Mouse (Mus musculus): ENCODE measurements at regions not wholly inside any gene's neighbourhood (a gene's known extent, or its start where the extent isn't known, plus 50 kb on each side); places are given as distances from the start of the nearest gene placed in this dataset.

DNA sequence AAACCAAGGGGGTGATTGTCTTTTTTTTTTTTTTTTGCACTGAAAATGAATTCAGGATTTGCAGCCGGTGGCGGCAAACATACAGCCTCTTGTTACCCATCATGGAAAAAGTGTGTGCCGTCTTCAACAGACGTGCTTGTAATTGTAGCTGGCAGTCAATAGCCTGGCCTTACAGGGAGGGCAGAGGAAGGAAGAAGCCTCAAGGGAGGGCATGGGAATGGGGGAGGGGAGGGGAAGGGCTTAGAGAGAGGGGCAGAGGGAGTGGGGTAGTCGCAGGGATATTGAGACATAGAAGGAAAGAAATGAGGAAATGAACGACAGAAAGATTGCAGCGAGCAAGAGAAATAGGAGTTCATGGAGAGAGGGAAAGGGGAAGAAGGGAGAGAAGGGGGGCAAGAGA, 137.4 kb upstream of the Zc3h12a start:
- no peak for DNase-seq

DNA sequence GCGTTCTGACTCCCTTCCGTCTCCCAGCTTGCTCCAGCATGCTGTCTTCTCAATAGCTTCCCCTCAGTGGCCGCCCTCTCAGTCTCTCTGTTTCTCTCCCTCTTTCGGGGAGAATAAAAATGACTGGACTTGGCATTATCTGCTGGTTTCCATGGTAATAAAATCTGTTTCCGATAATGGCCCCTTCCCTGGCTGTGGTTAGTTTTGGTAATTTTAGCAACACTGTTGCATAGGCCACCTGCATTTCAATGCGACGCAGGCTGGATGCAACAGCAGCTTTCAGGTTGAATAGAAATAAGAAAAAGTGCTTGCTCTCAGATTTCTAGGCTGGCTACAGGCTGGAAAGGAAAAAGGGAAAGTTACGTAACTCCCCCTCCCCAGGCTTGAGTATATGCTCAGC, 133.9 kb upstream of the Zc3h12a start:
- DNase-seq, result no peak

DNA sequence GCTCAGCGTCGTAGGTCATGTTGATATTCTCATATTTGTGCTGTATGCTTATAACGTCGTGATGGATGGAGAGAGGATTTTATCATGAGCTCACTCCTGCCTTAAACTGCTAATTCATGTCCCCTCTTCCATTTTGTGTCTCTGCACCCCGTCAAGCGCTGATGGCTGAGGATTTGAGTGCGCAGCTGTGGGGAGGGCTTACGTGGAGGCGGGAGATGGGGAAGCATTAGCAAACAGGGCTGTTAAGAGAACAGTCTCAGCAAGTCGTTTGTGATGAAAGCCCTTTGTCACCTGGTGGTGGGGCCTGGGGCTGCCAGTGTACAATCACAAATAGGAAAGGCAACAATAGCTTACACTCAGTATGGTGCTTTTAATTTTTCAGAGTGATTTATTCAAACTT, 131.7 kb upstream of the Zc3h12a start:
- DNase-seq, result no peak

DNA sequence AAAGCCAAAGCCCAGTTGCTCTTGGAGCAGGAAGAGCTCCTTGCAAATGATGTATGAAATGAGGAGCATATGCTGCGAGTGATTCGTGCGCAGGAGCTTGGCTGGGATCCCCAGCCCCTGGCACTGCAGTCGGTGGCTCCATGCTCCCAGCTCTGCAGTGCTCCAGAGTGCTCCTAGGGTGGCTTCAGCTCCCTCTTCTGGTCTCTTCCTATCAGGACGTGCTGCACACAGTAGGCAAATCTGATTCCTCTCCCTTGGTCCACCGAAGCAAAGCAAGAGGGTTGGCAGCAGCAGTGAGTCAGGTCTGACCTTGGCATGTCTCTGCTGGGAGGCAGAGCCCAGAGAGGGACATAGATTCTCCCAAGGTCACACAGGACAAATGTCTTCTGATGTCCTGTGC, 130.3 kb upstream of the Zc3h12a start:
- DNase-seq, result peak; percentile 61 to 79

DNA sequence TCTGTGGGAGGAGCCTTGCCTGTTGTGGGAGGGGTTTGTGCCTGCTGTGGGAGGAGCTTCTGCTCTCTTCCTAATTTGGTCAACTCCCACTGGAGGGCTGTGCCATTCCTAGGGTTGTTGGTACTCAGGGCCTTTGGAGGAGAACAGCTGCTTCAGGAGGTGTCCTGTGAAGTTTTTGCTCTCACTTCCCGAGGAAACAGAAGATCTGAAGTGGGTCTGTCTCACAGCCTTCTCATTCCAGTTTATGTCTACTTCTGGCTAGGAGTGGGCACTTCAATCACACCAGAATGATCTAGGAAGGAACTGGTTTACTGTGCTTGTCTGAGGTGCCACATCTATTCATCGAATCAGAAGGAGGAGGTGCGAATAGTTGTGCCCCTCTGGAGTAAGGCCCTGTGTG, 125.5 kb upstream of the Zc3h12a start:
- DNase-seq, result no peak

DNA sequence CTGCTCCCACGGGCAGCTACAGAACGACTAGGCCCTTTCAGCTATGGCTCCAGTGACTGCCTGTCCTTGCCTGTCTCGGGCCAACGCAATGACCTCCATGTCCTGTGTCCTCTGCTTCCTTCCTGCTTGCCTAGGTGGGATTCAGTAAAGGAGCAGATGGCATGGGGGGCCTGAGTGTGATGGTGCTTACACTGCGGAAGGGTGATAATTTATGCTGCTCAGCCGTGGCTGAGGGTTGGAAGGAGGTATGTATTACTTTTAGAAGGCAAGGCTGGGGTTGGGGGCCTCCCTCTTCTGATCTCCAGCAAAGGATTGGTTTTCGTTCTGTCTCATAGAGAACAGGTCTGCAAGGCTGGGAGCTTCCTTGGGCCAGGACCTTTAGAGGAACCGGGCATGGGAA, 124.6 kb upstream of the Zc3h12a start:
- DNase-seq, result no peak

- DNase-seq, result no peak
These were observed 121.4 kb upstream of the Zc3h12a start for GRCm38 (mm10) chr4:125249061-125249460.

- DNase-seq, result no peak
These were observed 118.5 kb upstream of the Zc3h12a start for GRCm38 (mm10) chr4:125246171-125246570.

DNA sequence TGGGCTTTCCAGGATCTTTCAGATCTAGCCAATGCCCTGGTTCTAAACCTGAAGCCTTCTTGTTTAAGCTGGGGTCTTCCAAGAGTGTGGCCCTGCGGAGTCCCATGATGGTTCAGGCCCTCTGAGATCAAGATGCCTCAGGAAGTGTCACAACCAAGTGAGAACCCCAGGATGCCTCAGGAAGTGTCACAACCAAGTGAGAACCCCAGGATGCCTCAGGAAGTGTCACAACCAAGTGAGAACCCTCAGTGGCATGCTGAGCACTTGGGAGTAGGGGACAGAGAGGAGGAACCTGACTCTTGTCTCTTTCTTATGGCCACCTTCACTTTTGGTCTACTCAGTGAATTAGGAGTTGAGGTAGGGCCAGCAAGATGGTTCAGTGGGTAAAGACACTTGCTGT, 114.9 kb upstream of the Zc3h12a start:
- DNase-seq, result no peak

GRCm38 (mm10) chr4:125241577-125242262, 114.1 kb upstream of the Zc3h12a start:
- no peak for DNase-seq

DNA sequence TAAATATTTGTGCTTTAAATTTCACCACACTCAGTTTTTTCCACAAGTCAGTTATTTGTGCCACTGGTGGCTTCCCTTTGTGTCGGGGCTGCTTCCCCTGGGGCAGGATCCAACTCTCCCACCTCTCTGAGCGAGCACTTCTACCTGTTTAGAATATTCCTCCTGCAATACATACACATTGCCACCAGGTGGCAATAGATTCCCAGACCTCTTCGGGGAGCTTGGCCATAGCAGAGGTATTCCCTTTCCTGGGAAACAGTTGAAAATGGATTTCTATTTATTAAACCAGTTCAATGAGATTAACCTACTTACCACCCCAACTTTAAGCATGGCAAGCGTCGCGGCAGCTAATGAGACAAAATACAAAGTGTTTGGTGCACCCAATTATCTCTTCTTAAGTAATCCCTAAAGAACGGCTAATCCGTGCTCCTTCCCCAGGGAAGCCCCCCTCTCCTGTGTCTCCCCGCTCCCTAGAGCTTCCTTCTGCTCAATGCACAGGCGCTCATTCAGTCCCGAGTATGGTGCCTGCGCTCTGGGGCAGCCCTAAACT, 104.1 kb upstream of the Zc3h12a start:
- peak; percentile 76 to 81 for DNase-seq

DNA sequence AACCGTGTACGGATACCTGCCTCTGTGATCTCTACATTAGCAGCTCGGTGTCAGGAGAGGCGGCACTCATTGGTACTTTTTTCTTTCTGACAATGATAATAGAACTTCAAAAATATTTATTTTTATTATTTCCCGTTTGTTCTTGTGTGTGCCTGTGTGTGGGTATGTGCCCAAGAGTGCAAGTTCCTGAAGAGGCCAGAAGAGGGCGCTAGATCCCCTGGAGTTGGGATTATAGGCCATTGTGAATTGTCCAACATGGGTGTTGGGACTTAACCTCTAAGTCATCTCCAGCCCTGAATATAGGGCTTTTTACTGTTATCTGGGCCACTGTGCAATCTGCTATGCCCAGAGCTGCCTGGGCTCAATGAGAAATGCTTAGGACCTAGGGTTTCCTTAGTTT, 99.6 kb upstream of the Zc3h12a start:
- DNase-seq, result no peak

- peak; percentile 78 to 81 for DNase-seq
These were observed 95.3 kb upstream of the Zc3h12a start for GRCm38 (mm10) chr4:125222922-125223321.

GRCm38 (mm10) chr4:125220314-125220713, 92.7 kb upstream of the Zc3h12a start:
- DNase-seq, result peak in 1 of 2 experiments; percentile 44

DNA sequence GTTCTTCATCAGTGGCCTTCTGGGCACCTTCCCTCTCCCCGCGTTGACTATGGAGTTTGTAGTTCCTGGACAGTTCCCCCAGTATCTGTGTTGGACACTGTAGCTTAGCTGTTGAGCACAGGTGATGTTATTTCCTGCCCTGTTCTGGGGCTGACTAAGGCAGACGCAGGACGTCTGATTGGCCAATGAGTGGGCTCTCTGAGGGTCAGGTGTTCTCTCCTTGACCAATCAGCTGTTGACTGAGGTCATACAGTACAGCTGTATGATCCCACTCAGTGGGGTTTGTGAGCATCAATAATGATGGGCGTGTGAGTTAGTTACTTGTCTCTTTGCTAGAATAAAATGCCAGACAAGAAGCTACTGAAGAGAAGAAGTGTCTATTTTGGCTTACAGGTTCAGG, 91.6 kb upstream of the Zc3h12a start:
- DNase-seq, result no peak

DNA sequence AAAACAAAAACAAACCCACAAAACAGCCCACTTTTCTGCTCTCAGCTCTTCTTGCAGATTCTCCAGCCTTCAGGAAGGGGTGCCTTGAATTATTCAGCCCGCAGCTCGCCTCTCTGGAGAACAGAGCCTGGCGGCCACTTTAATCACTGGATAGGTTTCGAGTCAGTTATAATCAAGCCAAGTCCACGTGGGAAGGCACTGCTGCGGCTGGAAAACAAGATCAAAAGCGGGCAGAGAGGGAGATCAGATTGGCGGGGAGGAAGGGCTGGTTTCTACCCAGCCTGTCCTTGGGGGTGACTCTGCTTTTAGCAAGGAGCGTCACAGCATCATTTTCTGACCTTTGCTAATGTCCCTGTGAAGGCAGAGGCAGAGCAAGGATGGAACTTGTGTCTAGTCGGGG, 86.7 kb upstream of the Zc3h12a start:
- DNase-seq, result no peak

GRCm38 (mm10) chr4:125212176-125212530, 84.5 kb upstream of the Zc3h12a start:
- DNase-seq, result no peak

DNA sequence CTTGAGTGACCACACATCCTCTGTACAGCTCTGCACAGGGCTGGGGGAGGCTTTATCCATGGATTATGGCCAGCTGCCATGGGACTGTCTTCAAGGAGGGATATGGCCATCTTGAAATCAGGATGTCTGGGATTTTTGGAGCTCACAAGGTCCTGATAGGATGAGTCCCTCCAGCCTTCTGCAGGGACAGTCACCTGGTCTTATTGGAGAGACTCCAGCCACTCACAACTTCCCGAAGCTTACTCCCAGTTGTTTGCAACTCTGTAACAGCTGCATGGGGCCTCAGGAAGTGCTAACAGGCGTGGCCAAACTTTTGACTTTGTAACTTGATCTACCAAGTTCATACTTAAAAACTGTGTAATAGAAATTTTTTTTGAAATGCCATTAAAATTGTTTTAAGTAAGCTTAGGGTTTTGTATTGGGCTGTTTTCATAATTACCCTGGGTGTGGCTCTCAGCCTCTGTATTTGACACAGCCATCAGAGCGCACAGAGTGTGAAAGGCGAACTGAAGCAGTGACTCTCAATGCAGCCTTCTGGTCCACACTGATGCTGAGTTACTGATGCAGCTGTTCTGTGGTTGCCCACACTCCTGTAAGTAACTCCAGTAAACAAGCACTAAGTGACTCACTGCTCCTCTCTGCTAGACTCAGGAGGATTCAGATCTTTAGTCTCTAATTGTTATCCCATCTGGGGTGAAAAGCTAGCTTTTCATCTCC, 84.0 kb upstream of the Zc3h12a start:
- DNase-seq, result no peak

DNA sequence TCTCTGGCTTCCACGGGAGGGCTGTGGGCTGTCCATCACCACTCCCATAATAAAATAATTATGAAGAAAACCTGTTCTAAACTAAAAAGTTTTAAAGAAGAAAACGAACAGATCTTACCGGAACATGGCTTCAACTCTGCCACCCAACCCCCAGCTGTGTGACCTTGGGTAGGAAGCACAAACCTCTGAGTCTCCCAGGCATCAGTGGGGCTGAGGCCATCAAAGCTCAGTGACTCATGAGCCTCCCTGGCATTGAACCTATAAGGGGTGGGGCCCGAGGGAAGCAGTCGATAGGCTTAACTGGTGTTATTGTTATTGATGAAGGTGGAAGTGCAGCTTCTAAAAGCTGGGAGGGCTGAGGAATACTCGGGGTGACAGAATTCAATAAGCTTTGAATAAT, 83.1 kb upstream of the Zc3h12a start:
- DNase-seq, result no peak

GRCm38 (mm10) chr4:125208136-125208915, 80.7 kb upstream of the Zc3h12a start:
- no peak for DNase-seq

DNA sequence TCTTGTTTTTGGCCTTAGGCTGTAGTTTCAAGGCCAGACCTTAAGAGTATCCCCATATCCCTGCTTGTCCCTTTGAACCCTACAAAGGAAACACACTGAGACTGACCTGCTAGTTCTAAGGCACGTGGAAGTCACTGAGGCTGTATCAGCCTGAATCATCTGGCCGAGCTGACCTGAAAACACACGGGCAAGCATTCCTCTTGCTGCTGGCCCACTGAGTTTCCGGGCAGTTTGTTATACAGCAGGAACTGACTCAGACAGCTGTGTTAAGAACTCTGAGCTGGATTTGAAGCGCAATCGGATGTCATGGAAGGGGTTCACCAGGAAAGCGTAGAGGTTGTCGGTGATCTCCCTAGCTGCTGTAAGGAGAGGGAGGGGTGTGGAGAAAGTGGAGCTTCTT, 75.9 kb upstream of the Zc3h12a start:
- no peak for DNase-seq

GRCm38 (mm10) chr4:125201638-125202325, 74.1 kb upstream of the Zc3h12a start:
- DNase-seq, result peak in 1 of 2 experiments; percentile 43

GRCm38 (mm10) chr4:125200762-125201161, 73.1 kb upstream of the Zc3h12a start:
- DNase-seq, result no peak
